Mouse (Mus musculus): ENCODE results near the gene Cpxm2. TPM values are rescaled to one million over a fixed set of nuclear protein-coding genes. Genes with fewer than 3 reads are reported as not detected.

The Cpxm2 gene
- polyA plus RNA-seq, 1 experiment from 2014 or later = 0.96 TPM

GRCm38 (mm10) chr7:132124948-132125347 lies 29.6 kb downstream of the Cpxm2 start:
- no peak for ATAC-seq (ENCODE audit: borderline replicate concordance, extremely low read depth, low FRiP score, low TSS enrichment)

GRCm38 (mm10) chr7:132123211-132123610 lies 31.3 kb downstream of the Cpxm2 start:
- no peak overlapping the region for H3K9ac ChIP-seq
- H3K27me3 ChIP-seq = no peaks in the 10 kb centered on the region
- 53% methylated on average over 7 of the region's 7 CpGs for WGBS
- no peak for ATAC-seq (ENCODE audit: borderline replicate concordance, extremely low read depth, low FRiP score, low TSS enrichment)
- no peaks in the 10 kb centered on the region for H3K4me1 ChIP-seq
- no peak overlapping the region for H3K4me2 ChIP-seq
- no peaks in the 10 kb centered on the region for H3K36me3 ChIP-seq
- no peak overlapping the region for H3K4me3 ChIP-seq
- no peak overlapping the region for H3K27ac ChIP-seq
- H3K9me3 ChIP-seq = no peaks in the 10 kb centered on the region

More at GRCm38 (mm10) chr7:132124948-132125347, 29.6 kb downstream of the Cpxm2 start:
- 40% methylated on average over 7 of the region's 7 CpGs for WGBS
- no peaks in the 10 kb centered on the region for H3K27me3 ChIP-seq
- H3K4me1 ChIP-seq = no peaks in the 10 kb centered on the region
- no peaks in the 10 kb centered on the region for H3K9me3 ChIP-seq
- H3K27ac ChIP-seq = no peak overlapping the region
- no peak overlapping the region for H3K9ac ChIP-seq
- no peak overlapping the region for H3K4me3 ChIP-seq
- H3K36me3 ChIP-seq = no peaks in the 10 kb centered on the region
- H3K4me2 ChIP-seq = no peak overlapping the region

- H3K4me1 ChIP-seq = no peaks in the 10 kb centered on the region
- ATAC-seq (ENCODE audit: borderline replicate concordance, extremely low read depth, low FRiP score, low TSS enrichment) = no peak
- H3K4me2 ChIP-seq = no peak overlapping the region
- no peaks in the 10 kb centered on the region for H3K9me3 ChIP-seq
- no peaks in the 10 kb centered on the region for H3K36me3 ChIP-seq
- 76% methylated on average over 4 of the region's 4 CpGs for WGBS
- no peaks in the 10 kb centered on the region for H3K27me3 ChIP-seq
- H3K27ac ChIP-seq = no peak overlapping the region
- no peak overlapping the region for H3K4me3 ChIP-seq
- H3K9ac ChIP-seq = no peak overlapping the region
These were observed 34.7 kb downstream of the Cpxm2 start for GRCm38 (mm10) chr7:132119817-132120216.

GRCm38 (mm10) chr7:132111770-132112169 lies 42.8 kb downstream of the Cpxm2 start:
- Histone ChIP-seq H3K27ac (no peak overlapping the region), H3K27me3 (no peaks in the 10 kb centered on the region), H3K4me2 (no peak overlapping the region), H3K9ac (no peak overlapping the region), H3K36me3 (no peaks in the 10 kb centered on the region), H3K4me1 (no peaks in the 10 kb centered on the region), H3K4me3 (no peak overlapping the region), H3K9me3 (no peaks in the 10 kb centered on the region)
- ATAC-seq (ENCODE audit: borderline replicate concordance, extremely low read depth, low FRiP score, low TSS enrichment) = no peak
- 78% methylated on average over 5 of the region's 5 CpGs for WGBS

GRCm38 (mm10) chr7:132110308-132110707 lies 44.2 kb downstream of the Cpxm2 start:
- 84% methylated on average over 3 of the region's 3 CpGs for WGBS
- Histone ChIP-seq H3K4me2 (no peak overlapping the region), H3K27ac (no peak overlapping the region), H3K27me3 (no peaks in the 10 kb centered on the region), H3K4me3 (no peak overlapping the region), H3K36me3 (no peaks in the 10 kb centered on the region), H3K9ac (no peak overlapping the region), H3K4me1 (no peaks in the 10 kb centered on the region), H3K9me3 (no peaks in the 10 kb centered on the region)
- no peak for ATAC-seq (ENCODE audit: borderline replicate concordance, extremely low read depth, low FRiP score, low TSS enrichment)

GRCm38 (mm10) chr7:132106891-132107290 lies 47.6 kb downstream of the Cpxm2 start:
- Histone ChIP-seq H3K9me3 (no peaks in the 10 kb centered on the region), H3K4me3 (no peak overlapping the region), H3K27ac (no peak overlapping the region), H3K27me3 (no peaks in the 10 kb centered on the region), H3K4me1 (no peaks in the 10 kb centered on the region), H3K4me2 (no peak overlapping the region), H3K36me3 (no peaks in the 10 kb centered on the region), H3K9ac (no peak overlapping the region)
- no peak for ATAC-seq (ENCODE audit: borderline replicate concordance, extremely low read depth, low FRiP score, low TSS enrichment)
- WGBS = 76% methylated on average over 4 of the region's 4 CpGs

GRCm38 (mm10) chr7:132105326-132105725 lies 49.2 kb downstream of the Cpxm2 start:
- Histone ChIP-seq H3K36me3 (no peaks in the 10 kb centered on the region), H3K27ac (no peak overlapping the region), H3K9ac (no peak overlapping the region), H3K27me3 (no peaks in the 10 kb centered on the region), H3K4me1 (no peaks in the 10 kb centered on the region), H3K4me2 (no peak overlapping the region), H3K4me3 (no peak overlapping the region), H3K9me3 (no peaks in the 10 kb centered on the region)
- no peak for ATAC-seq (ENCODE audit: borderline replicate concordance, extremely low read depth, low FRiP score, low TSS enrichment)
- WGBS = 70% methylated on average over 4 of the region's 4 CpGs

- Histone ChIP-seq H3K4me2 (no peak overlapping the region), H3K4me1 (no peaks in the 10 kb centered on the region), H3K27ac (no peak overlapping the region), H3K36me3 (no peaks in the 10 kb centered on the region), H3K27me3 (no peaks in the 10 kb centered on the region), H3K9me3 (no peaks in the 10 kb centered on the region), H3K9ac (no peak overlapping the region), H3K4me3 (no peak overlapping the region)
- 15% methylated on average over 4 of the region's 4 CpGs for WGBS
- ATAC-seq (ENCODE audit: borderline replicate concordance, extremely low read depth, low FRiP score, low TSS enrichment) = no peak
These were observed 56.1 kb downstream of the Cpxm2 start for GRCm38 (mm10) chr7:132098441-132098840.

- no peak overlapping the region for H3K27ac ChIP-seq
- no peak overlapping the region for H3K4me2 ChIP-seq
- ATAC-seq (ENCODE audit: borderline replicate concordance, extremely low read depth, low FRiP score, low TSS enrichment) = no peak
- no peaks in the 10 kb centered on the region for H3K4me1 ChIP-seq
- no peak overlapping the region for H3K4me3 ChIP-seq
- no peak overlapping the region for H3K9ac ChIP-seq
- 49% methylated on average over 7 of the region's 7 CpGs for WGBS
- no peaks in the 10 kb centered on the region for H3K36me3 ChIP-seq
- no peaks in the 10 kb centered on the region for H3K9me3 ChIP-seq
- H3K27me3 ChIP-seq = no peaks in the 10 kb centered on the region
These were observed 59.9 kb downstream of the Cpxm2 start for GRCm38 (mm10) chr7:132094666-132095065.

GRCm38 (mm10) chr7:132091551-132091950 lies 63.0 kb downstream of the Cpxm2 start:
- Histone ChIP-seq H3K4me2 (no peak overlapping the region), H3K36me3 (no peaks in the 10 kb centered on the region), H3K4me1 (no peaks in the 10 kb centered on the region), H3K27me3 (no peaks in the 10 kb centered on the region), H3K9ac (no peak overlapping the region), H3K9me3 (no peaks in the 10 kb centered on the region), H3K27ac (no peak overlapping the region), H3K4me3 (no peak overlapping the region)
- ATAC-seq (ENCODE audit: borderline replicate concordance, extremely low read depth, low FRiP score, low TSS enrichment) = no peak
- WGBS = 90% methylated on average over 7 of the region's 7 CpGs

GRCm38 (mm10) chr7:132088606-132089005 lies 65.9 kb downstream of the Cpxm2 start:
- Histone ChIP-seq H3K4me1 (no peaks in the 10 kb centered on the region), H3K27ac (no peak overlapping the region), H3K36me3 (no peaks in the 10 kb centered on the region), H3K9ac (no peak overlapping the region), H3K4me3 (no peak overlapping the region), H3K9me3 (no peaks in the 10 kb centered on the region), H3K4me2 (no peak overlapping the region), H3K27me3 (no peaks in the 10 kb centered on the region)
- no peak for ATAC-seq (ENCODE audit: borderline replicate concordance, extremely low read depth, low FRiP score, low TSS enrichment)
- WGBS = 67% methylated on average over 6 of the region's 6 CpGs

GRCm38 (mm10) chr7:132088181-132088580 lies 66.4 kb downstream of the Cpxm2 start:
- Histone ChIP-seq H3K36me3 (no peaks in the 10 kb centered on the region), H3K4me2 (no peak overlapping the region), H3K4me1 (no peaks in the 10 kb centered on the region), H3K27me3 (no peaks in the 10 kb centered on the region), H3K9me3 (no peaks in the 10 kb centered on the region), H3K27ac (no peak overlapping the region), H3K4me3 (no peak overlapping the region), H3K9ac (no peak overlapping the region)
- ATAC-seq (ENCODE audit: borderline replicate concordance, extremely low read depth, low FRiP score, low TSS enrichment) = no peak
- WGBS = 68% methylated on average over 4 of the region's 4 CpGs

GRCm38 (mm10) chr7:132075825-132076224 lies 78.7 kb downstream of the Cpxm2 start:
- Histone ChIP-seq H3K27me3 (no peaks in the 10 kb centered on the region), H3K9me3 (no peaks in the 10 kb centered on the region), H3K4me3 (no peak overlapping the region), H3K9ac (no peak overlapping the region), H3K4me1 (no peaks in the 10 kb centered on the region), H3K4me2 (no peak overlapping the region), H3K27ac (no peak overlapping the region), H3K36me3 (no peaks in the 10 kb centered on the region)
- ATAC-seq (ENCODE audit: borderline replicate concordance, extremely low read depth, low FRiP score, low TSS enrichment) = no peak
- WGBS = 48% methylated on average over 1 of the region's 1 CpGs
